Mouse (Mus musculus) thymus, adult 2 months (tissue): ENCODE measurements around the gene Gm13078.

Source experiments
- CTCF ChIP-seq: fragments of 200-500 bp; IDR thresholded peaks from 2 replicates; pipeline ENCODE4 v1.5.1; 2012; ENCODE audit warnings: mild to moderate bottlenecking, control low read depth, low read length, moderate library complexity, borderline replicate concordance; ENCODE audit not compliant: control insufficient read depth, poor library complexity, insufficient read depth; ENCODE audit errors: extremely low read depth
- POLR2A ChIP-seq: fragments of 200-500 bp; IDR thresholded peaks from 2 replicates; pipeline ENCODE4 v1.6.1; 2012; ENCODE audit warnings: mild to moderate bottlenecking, low read length, control low read depth, moderate library complexity; ENCODE audit not compliant: control insufficient read depth, poor library complexity, insufficient read depth; ENCODE audit errors: extremely low read depth

GRCm38 (mm10) chr4:143719155-143719554 lies at the start of gene Gm13078:
- no peak for TF ChIP-seq CTCF
- TF ChIP-seq POLR2A = no peak
